Mouse (Mus musculus) heart, postnatal 25 days (tissue): ENCODE data around the gene Lurap1. TPM values are rescaled to one million over a fixed set of nuclear protein-coding genes. Genes with fewer than 3 reads are reported as not detected.

ENCODE experiments used
- DNase-seq: peaks from one replicate; pipeline ENCODE4 v3.0.0; 2022; ENCODE audit warnings: low spot score
- intact Hi-C: fragments of 180-260 bp; cut with DNase I; formaldehyde crosslinking; loops from one replicate; pipeline ENCODE4 v1.15.1; 2025
- total RNA-seq, 2 experiments: library from RNA; stranded (reverse); gene quantifications; 2 replicates each; pipeline ENCODE4 v1.2.3; 2021

Lurap1 gene
- 1 to 10 TPM; 3.3 to 3.9 TPM for total RNA-seq

GRCm38 (mm10) chr4:116151238-116151637 lies at the start of gene Lurap1:
TSS of gene Lurap1 (minus strand) at chr4:116151338.
- intact Hi-C loops, result no loop called here
- DNase-seq, result no peak

GRCm38 (mm10) chr4:116198422-116198821 lies 47.3 kb upstream of the Lurap1 start:
- no peak for DNase-seq
- intact Hi-C loops, result no loop called here

GRCm38 (mm10) chr4:116193583-116194383 lies 42.6 kb upstream of the Lurap1 start:
- intact Hi-C loops, result no loop called here

DNA sequence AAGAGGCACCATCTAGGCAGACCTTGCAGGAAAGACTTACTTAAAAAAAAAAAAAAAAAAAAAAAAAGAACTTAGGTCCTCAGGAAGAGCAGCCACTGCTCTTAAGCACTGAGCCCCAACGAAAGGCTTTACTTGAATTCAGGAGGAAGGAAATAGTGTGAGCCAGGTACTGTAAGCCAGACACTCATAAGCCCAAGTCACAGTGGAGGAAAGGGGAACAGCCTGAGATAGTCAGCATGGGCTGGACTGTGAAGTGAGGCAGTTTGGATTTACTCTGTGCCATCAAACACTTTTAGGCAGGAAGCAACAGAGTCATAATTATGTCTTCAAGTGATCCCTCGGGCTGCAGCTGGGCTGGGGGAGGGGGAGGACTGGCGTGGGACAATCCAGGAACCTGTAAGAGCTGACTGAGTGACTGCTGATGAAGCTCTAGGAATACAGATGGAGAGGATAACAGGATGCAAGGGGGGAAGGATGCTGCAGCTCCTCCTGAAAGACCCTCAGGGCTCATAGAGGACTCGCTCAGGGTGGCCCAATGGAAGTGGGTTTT lies 41.2 kb upstream of the Lurap1 start:
- DNase-seq, result no peak
- intact Hi-C loops, result no loop called here

More at GRCm38 (mm10) chr4:116193583-116194383, 42.6 kb upstream of the Lurap1 start:
- no peak for DNase-seq

DNA sequence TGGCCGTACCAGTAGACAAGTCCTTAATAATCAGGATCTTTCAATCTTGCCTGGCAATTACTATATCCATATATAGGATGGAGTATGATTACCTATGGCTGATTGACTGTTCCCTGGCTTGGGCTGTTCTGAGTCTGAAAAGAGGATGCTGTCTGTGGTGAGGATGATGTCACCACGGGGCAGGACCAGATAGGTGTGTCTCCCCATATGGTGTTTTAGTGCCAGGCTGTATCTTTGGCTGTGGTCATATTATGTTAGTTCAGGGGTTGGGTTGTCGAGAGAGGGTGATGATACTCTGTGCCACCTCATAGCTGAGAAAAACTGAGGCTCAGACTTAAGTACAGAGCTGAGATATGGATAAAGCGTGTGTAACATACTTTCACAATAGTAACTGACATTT lies 33.9 kb upstream of the Lurap1 start:
- intact Hi-C loops, result no loop called here

GRCm38 (mm10) chr4:116182745-116183144 lies 31.6 kb upstream of the Lurap1 start:
- intact Hi-C loops, result no loop called here
- DNase-seq, result peak; percentile 24

More for the DNA sequence above, 33.9 kb upstream of the Lurap1 start:
- DNase-seq, result no peak

GRCm38 (mm10) chr4:116182079-116182478 lies 30.9 kb upstream of the Lurap1 start:
- intact Hi-C loops, result no loop called here
- no peak for DNase-seq

DNA sequence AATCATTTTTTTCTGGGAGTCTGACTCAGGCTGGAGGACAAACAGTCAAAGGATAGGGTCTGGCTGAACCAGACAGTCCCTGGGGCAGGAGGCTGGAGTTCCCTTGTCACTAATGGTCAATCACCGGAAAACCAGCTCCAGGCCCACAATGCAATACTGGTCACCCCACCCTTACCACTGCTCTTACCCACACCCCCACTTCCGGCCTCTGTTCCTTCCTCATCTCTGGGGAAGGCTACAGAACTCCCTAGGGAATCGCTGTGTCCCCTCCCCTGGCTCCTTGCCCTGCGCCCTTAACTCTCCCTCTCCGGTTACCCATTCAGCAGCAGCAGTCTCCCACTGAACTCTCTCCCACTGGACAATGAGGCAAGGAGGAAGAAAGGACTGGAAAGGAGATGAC lies 26.0 kb upstream of the Lurap1 start:
- peak; percentile 80 for DNase-seq
- intact Hi-C loops, result loop anchor here (2.0 kb wide), 1 partner anchor 44 kb away; the partner anchor contains the start of gene Pik3r3

DNA sequence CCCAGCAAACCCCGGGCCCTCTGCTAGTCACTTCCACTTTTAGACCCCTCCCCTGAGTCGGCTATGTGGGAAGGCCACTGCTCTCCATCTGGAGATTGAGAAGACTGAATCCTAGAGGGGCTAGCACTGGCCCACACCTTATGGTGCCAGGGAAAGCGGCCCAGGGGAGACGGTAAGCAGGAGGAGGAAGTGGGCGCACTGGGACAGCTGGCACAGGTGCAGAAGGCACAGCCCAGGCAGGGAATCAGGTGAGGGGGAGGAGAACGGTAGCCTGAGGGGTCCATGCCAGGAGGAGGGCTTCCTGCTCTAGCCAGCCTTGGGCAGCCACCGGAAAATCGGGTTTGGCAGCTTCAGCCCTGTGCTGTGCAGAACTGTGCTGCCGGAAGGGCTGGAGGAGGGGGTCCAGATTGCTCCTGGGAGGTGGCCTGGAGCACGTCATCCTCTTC lies 25.4 kb upstream of the Lurap1 start:
- DNase-seq, result peak; percentile 65
- intact Hi-C loops, result loop anchor here (2.0 kb wide), 1 partner anchor 44 kb away; the partner anchor contains the start of gene Pik3r3

DNA sequence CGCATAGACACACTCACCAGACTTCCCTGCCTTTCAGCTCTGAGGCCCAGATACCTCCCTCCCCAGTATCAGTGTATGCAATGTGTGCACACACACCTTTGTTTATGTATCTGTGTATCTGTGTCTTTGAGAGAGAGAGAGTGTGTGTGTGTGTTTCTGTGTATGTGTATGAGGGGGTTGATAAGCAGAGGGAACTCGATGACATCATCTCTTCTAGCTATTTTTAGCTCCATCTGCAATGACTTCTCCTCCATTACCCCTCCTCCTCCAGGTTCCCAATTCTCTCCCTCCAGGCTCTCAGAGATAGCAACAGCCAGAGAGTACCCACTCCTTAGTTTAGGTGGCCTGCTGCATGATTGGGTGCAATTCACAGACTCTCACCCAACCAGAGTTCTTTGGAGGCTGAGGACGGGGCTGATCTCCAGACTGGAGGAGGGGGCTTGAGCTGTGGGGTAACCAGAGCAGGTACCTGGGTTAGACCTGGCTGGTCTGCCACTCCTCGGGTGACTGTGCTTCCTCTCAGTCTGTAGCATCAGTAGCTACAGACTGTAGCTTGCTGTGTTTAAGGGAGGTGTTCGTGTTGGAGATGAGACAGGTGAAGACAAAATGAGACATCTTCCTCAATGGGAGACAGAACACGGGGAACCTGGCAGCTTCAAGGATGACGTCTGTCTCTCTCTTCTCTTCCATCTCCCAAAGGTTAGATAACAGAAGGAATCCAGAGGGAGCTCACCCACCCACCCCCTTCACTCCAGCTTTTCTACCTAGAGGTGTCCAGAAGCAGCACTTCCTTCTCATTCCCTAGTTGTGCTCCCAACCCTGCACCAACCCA lies 24.8 kb upstream of the Lurap1 start:
- no peak for DNase-seq
- intact Hi-C loops, result loop anchor here (2.0 kb wide), 1 partner anchor 45 kb away; the partner anchor contains the start of gene Pik3r3

DNA sequence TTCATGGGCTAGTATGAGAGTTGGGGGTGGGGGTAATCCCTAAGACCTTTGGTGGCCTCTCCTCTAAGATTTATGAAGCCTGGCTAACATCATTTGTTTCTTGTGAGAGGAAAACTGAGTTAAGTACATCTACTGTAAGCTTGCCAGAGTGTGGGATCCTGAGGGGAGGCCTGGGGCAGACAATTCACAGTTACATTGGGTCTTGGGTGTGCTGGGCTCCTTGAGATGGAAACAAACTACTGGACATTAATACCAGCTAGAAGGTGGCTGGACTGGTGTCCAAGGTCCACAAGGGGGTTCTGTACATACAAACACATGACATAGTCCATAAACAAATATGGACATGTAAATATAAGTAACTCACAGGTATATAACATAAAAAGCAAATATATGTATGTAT lies 24.0 kb upstream of the Lurap1 start:
- DNase-seq, result no peak
- intact Hi-C loops, result no loop called here

DNA sequence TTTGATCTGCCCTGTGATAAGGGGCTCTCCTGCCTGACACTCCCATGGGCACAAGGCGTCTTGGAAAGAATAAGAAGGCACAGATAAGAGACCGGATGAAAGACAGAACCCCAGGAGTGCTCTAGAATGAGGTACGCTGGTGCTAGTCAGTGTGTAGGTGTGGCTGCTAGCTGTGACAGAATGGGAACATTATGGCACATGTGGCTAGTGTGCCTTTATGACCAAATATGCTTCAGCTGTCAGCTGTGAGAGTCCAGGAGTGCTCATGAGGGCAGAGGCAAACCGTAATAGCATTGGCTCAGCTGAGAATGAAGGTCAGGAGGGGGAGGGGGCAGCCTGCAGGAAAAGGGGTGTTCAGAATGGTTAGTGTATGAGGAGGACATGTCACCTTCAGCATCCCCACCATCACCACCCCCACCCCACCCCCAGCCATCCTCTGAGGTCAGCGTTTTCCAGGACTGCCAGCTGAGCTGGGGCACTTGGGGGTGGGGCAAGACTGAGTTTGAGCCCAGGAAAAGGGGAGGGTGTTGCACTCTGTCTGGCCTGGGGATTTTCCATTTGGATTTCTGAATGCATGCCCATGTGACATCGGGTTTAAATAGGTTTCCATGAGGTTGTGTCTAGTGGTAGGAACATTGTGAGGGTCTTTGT lies 23.5 kb upstream of the Lurap1 start:
- no peak for DNase-seq
- intact Hi-C loops, result loop anchor here (5.0 kb wide), 1 partner anchor 273 kb away; no protein-coding TSS in a partner anchor

DNA sequence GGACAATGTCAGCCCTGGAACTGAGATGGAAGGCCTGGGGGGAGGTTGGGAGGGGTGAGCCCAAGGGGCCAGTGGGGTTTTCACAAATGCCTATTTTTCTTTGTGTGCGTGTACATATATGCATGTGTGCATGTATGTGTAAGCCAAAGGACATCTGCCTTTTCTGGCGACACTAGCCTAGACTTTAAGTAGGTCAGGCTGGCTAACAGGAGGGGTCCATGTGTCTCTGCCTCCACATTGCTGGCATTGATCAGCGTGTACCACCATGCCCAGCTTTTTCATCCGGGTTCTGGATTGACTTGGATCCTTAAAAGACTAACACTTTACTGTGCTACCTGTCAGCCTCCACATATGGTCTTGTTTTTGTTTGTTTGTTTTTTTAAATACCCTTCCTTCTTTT lies 22.6 kb upstream of the Lurap1 start:
- intact Hi-C loops, result loop anchor here (5.0 kb wide), 1 partner anchor 274 kb away; no protein-coding TSS in a partner anchor
- DNase-seq, result no peak

DNA sequence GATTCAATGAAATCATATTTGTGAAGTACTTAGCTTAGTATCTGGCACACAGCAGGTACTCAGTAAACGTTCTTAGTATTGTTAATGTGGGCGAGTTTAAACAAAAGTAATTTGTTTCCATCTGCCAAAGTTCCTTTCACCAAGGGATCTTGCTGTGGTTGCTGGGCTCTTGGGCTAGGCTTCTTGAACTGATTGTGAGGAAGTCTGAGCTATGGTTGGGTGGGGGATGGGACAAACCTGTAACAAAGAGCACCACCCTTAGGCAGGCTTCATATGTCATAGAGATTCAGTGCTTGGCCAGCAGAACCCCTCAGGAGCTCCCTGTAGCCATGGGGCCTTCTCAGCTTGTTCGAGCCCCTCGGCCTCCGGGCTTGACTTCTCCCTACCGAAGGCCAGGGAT lies 21.9 kb upstream of the Lurap1 start, which contains the start of the genes 1700042G07Rik and Gm49337:
Gene 1700042G07Rik (plus strand): TSS at position 301 of the 400 bp plus-strand sequence.
Gene Gm49337 (plus strand): TSS at position 313 of the 400 bp plus-strand sequence.
- no peak for DNase-seq
- intact Hi-C loops, result loop anchor here (5.0 kb wide), 1 partner anchor 274 kb away; no protein-coding TSS in a partner anchor

GRCm38 (mm10) chr4:116169353-116169672 lies 18.2 kb upstream of the Lurap1 start:
- no peak for DNase-seq
- intact Hi-C loops, result loop anchor here (5.0 kb wide), 2 partner anchors 78 to 153 kb away; no protein-coding TSS in a partner anchor

DNA sequence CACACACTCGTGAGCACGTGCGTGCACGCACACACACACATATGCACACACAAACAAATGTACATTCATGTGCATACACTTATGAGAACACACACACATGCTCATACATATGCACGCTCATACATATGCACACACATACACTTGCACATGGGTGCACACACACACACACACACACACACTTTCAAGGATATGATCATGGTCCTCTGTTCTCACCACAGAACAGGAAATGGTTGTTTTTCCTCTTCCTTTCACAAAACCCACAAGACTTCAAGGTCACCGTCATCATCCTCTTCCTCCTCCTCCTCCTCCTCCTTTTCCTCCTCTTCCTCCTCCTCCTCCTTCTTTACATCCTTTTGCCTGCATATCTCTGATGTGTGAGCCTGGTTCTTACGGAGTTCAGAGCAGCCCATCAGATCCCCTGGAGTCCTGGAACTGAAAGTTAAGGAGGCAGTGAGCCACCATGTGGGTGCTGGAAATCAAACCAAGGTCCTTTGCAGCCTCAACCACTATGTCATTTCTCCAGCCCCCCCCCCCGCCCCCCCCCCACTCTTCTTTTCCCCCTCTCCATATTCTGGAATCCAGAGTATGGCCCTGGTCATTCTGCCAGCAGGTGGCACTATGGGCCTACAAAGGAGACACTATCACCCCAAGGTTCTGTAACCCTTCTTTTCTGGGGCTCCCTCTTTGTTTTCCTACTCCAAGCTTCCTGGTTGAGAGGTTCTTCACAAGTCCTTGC lies 17.6 kb upstream of the Lurap1 start:
- intact Hi-C loops, result loop anchor here (1.0 to 5.0 kb wide), 3 partner anchors 33 to 154 kb away; no protein-coding TSS in a partner anchor
- DNase-seq, result no peak

- no peak for DNase-seq
- intact Hi-C loops, result loop anchor here (2.0 to 5.0 kb wide), 3 partner anchors 80 to 155 kb away; no protein-coding TSS in a partner anchor
Observed at GRCm38 (mm10) chr4:116167404-116167803, 16.3 kb upstream of the Lurap1 start, which contains the start of gene Tspan1. TSS of gene Tspan1 (minus strand) at chr4:116167601.

- no peak for DNase-seq
- intact Hi-C loops, result loop anchor here (2.0 to 5.0 kb wide), 3 partner anchors 81 to 156 kb away; no protein-coding TSS in a partner anchor
Observed at GRCm38 (mm10) chr4:116165708-116166407, 14.7 kb upstream of the Lurap1 start.
